Mouse (Mus musculus): ENCODE results near the gene Tcea3. TPM values are rescaled to one million over a fixed set of nuclear protein-coding genes. Genes with fewer than 3 reads are reported as not detected.

Gene Tcea3
- total RNA-seq, 2 experiments from 2014 or later: 379 to 395 TPM

GRCm38 (mm10) chr4:136281097-136281496, 33.6 kb downstream of the Tcea3 start:
- DNase-seq (ENCODE audit: low spot score): no peak

DNA sequence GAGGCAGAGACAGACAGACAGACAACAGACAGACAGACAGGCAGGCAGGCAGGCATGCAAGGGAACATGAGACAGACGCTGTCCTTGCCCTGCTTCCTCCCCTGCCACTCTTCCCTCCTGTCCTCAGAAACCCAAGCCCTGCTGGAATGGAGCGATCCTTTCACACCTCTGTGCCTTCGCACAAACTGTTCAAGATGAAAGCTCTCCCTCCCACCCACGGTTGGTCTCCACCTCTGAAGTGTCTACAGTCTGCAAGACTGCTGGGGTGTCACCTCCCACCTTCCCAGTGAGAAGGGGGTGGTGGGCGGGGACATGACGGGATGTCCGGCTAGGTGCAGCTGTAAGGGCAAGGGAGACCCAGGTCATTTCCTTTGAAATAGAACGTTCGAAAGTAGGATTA, 34.1 kb downstream of the Tcea3 start:
- peak; percentile 69 for DNase-seq (ENCODE audit: low spot score)

- no peak for DNase-seq (ENCODE audit: low spot score)
These were observed 35.3 kb downstream of the Tcea3 start for GRCm38 (mm10) chr4:136282621-136283480.

DNA sequence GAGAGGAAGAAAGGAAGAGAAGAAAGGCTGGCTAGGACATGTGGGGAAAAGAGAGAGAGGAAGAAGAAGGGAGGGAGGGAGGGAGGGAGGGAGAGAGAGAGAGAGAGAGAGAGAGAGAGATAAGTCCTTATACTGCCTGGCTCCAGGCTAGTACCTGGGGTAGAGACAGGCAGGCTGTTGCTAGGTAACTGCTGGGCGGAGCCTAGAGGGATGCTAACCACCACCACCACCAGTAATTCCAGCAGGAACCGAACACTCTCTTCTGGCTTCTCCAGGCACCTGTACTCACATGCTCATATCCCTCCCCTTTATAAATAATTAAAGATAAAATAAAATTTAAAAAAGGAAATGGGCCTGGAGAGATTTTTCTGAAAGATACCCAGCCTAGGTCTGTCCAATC, 36.3 kb downstream of the Tcea3 start:
- no peak for DNase-seq (ENCODE audit: low spot score)

DNA sequence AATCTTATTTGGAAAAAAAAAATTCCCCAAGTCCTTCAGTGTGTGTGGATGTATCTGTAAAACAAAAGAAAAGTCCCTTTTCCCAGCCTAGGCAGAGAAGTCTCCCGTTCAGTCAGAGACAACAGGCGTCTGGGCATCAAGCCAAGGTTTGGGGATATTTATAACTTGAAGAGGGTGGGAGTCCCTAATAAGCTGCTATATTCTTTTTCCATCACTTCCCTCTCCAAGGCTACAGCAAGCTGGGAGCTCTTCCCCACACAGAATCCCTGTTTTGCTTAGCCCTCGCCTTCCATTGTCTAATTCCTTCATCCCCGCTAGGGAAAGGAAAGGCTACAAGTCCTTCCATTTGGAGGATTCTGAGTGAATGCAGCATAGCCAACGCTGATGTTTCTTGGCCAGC, 36.9 kb downstream of the Tcea3 start, which contains the start of gene Zfp46:
TSS of gene Zfp46 (plus strand) at position 229 of the 400 bp plus-strand sequence.
- peak; percentile 88 for DNase-seq (ENCODE audit: low spot score)

DNA sequence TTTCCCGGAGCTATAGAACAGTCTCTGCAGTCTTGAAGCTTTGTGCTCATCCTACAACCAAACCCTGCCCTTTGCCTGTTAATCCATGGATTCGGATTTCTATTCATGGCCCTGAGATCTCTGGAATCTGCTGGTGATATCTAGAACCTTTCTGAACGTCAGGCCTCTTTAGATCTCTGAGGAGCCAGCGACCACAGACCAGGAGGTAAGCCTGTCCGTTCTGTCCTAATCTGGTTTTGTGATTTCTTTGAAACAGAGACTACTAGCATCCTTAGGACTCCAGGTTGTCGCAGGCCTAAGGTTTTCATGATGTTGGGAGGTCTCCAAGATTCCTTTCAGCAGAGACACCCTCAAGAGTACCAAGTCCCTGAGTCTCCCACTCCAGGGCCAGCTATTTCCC, 37.4 kb downstream of the Tcea3 start:
- no peak for DNase-seq (ENCODE audit: low spot score)

- peak; percentile 97 for DNase-seq (ENCODE audit: low spot score)
These were observed 37.9 kb downstream of the Tcea3 start for GRCm38 (mm10) chr4:136285348-136285810.

- peak; percentile 97 for DNase-seq (ENCODE audit: low spot score)
These were observed 38.4 kb downstream of the Tcea3 start for GRCm38 (mm10) chr4:136285811-136286371.

- no peak for DNase-seq (ENCODE audit: low spot score)
These were observed 42.6 kb downstream of the Tcea3 start for GRCm38 (mm10) chr4:136289918-136290780.

GRCm38 (mm10) chr4:136290781-136291595, 43.5 kb downstream of the Tcea3 start:
- DNase-seq (ENCODE audit: low spot score): no peak

DNA sequence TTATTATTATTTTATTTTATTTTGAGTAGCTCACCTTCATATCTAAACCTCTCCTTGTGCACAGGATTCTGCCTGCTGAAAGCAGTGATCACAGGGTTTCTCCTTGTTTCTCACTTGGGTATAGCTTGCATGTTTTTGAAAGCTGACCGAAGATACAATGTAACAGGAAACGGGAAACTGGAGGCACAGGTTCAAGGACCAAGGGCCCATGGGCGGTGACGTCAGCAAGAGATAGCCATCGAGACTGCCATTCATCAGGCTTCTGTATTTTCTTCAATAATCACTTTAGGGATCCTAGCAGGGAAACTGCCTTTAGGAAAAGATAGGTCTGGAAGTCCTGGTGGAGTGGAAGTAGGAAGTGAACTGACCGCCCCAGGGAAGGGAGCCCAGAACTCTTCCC, 44.2 kb downstream of the Tcea3 start:
- DNase-seq (ENCODE audit: low spot score): no peak

- no peak for DNase-seq (ENCODE audit: low spot score)
These were observed 48.4 kb downstream of the Tcea3 start for GRCm38 (mm10) chr4:136295941-136296340.

GRCm38 (mm10) chr4:136302462-136302861, 54.9 kb downstream of the Tcea3 start:
- no peak for DNase-seq (ENCODE audit: low spot score)

DNA sequence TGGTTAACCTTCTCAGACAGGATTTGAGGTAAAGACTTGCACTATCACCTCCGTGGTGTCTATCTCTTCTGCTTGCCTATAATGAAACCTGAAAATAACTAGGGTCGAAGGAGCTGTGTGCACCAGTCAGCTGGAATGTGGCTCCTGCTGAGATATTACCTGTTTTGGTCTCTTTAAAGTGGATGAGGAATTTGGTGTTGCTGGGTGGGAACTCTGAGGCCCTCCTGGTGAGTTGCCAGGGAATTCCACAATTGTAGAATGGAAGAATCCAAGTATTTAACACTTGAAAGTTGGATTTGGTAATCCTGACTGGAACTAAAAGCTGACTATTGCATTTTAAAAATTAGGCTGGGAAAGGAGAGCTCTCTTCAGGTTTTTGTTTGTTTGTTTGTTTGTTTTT, 56.7 kb downstream of the Tcea3 start:
- DNase-seq (ENCODE audit: low spot score): no peak

DNA sequence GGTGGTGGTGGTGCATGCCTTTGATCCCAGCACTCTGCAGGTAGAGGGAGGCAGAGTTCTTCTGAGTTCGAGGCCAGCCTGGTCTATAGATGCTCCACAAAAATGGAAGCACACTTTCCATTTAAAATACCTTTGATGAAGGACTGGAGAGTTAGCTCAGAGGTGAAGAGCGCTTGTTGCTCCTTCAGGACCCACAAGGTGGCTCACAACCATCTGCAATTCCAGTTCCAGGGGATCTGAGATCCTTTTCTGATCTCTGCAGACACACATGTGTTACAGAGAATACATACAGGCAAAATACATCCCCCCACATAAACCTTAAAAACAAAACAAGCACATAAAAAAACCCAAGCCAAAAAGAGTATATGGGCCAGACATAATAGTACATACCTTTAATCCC, 60.8 kb downstream of the Tcea3 start:
- DNase-seq (ENCODE audit: low spot score): no peak

GRCm38 (mm10) chr4:136309780-136310179, 62.3 kb downstream of the Tcea3 start:
- DNase-seq (ENCODE audit: low spot score): peak; percentile 22

GRCm38 (mm10) chr4:136310229-136311041, 62.9 kb downstream of the Tcea3 start, which contains the start of gene Hnrnpr:
TSS of gene Hnrnpr (plus strand) at chr4:136310942.
- DNase-seq (ENCODE audit: low spot score): peak; percentile 99

GRCm38 (mm10) chr4:136311042-136311999, 63.8 kb downstream of the Tcea3 start:
- peak; percentile 24 for DNase-seq (ENCODE audit: low spot score)

GRCm38 (mm10) chr4:136312616-136313015, 65.1 kb downstream of the Tcea3 start:
- DNase-seq (ENCODE audit: low spot score): no peak

All from gastrocnemius, adult 18-20 months (tissue).